Mouse (Mus musculus): ENCODE measurements around the gene Gramd1a.

- no peak for TF ChIP-seq CTCF (IDR thresholded peaks at IDR 0.05; ENCODE audit: low read depth)
- no peak for TF ChIP-seq EP300 (IDR thresholded peaks at IDR 0.05; ENCODE audit: low read depth)
These were observed 12.7 kb upstream of the Gramd1a start for GRCm38 (mm10) chr7:31168412-31168811.
